Mouse (Mus musculus) left cerebral cortex, postnatal 36 days (tissue): ENCODE results near the gene Ankrd33. TPM values are rescaled to one million over a fixed set of nuclear protein-coding genes. Genes with fewer than 3 reads are reported as not detected.
"Not testable (repeated sequence)": the region's sequence is repeated elsewhere in the genome, so short reads cannot be mapped to it uniquely, and the experiment has no call there.

Source experiments
- DNase-seq, 2 experiments: peaks; one replicate each; pipeline ENCODE4 v3.0.0; 2021 to 2022; ENCODE audit warnings: low spot score in 2 of 2, mixed read lengths in 1 of 2
- intact Hi-C: fragments of 180-260 bp; cut with DNase I; formaldehyde crosslinking; loops from one replicate; pipeline ENCODE4 v1.15.1; 2025
- total RNA-seq, 2 experiments: library from RNA; stranded (reverse); gene quantifications; 2 replicates each; pipeline ENCODE4 v1.2.3; 2021

Ankrd33 gene
- total RNA-seq, 2 experiments from 2014 or later, result 0.27 TPM; not detected in 1

- intact Hi-C loops, result no loop called here
- no peak for DNase-seq
Measured at GRCm38 (mm10) chr15:101084499-101084898, 31.1 kb upstream of the Ankrd33 start.

DNA sequence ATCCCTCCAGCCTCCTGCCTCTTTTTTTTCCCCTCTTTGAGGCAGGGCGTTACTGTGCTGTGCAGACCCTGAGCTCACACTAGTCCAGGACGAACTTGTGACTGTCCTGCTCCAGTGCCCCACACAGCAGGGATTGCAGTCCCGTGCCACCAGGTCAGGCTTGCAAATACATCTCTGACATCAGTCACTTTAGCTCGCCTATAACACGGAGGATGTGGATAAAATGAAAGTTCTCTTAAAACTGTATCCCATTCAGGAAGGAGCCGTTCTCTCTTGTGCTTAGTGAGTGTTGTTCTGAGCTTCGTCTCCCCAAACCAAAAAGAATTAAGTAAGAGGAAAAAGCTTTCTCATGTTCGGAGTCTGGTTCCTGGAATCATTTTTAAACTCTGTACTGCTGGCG is 29.1 kb upstream of the Ankrd33 start:
- no peak for DNase-seq
- intact Hi-C loops, result no loop called here

DNA sequence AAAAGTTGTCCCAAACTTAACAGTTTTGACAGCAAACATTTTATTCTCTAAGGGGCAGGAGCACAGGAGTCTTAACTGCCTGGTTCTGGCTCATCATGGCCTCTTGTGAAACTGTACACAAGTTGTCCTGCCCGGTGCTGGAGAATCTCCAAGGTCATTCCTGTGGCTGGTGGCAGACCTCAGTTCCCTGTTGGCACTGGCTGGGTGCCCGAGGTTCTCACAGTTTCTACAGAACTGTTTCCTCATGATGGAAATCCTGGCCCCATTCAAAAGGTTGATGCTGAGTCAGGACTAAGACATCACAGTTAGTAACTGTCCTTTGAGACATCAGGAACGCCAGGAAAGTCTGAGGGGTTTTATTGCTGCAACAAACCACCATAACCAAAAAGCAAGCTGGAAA is 28.6 kb upstream of the Ankrd33 start:
- no peak for DNase-seq
- intact Hi-C loops, result no loop called here

DNA sequence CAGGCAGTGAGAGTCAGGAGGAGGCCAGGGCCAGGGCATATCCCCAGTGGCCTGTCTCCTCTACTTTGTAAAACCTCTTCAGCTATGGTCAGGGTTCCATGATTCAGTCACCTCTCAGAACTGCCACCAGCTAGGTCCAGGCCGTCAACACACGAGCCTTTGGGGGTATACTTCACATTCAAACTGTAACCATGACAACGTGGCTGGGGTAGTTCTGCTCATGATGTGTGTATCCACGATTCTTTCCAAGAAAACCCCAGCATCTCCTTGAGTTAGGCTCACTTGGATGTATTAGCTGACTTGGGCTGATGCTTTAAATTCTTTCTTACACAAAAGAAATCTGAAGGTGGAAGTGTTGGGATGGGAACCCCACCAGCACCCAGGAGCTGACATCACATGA is 27.3 kb upstream of the Ankrd33 start:
- intact Hi-C loops, result no loop called here
- DNase-seq, result no peak

DNA sequence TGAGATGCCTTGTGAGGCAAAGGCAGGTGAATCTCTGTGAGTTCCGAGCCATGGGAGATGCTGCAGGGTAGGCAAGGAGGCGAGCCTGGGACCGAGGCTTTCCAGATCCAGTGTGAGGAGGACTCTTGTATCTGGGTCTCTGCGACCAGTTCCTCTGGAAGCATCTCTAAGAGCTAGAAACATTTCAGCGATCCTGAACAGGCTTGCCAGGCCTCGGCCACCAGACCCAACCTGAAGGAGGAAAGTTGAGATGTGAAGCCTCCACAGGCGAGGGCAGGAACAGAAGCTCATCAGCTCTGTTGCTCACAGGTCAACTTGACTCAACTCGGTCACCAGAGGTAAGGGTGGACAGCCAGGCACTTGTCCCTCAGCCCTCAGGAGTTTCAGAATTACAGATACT is 24.0 kb upstream of the Ankrd33 start:
- intact Hi-C loops, result no loop called here
- DNase-seq, result no peak

- intact Hi-C loops, result no loop called here
- no peak for DNase-seq
Measured at GRCm38 (mm10) chr15:101092121-101092828, 23.3 kb upstream of the Ankrd33 start.

DNA sequence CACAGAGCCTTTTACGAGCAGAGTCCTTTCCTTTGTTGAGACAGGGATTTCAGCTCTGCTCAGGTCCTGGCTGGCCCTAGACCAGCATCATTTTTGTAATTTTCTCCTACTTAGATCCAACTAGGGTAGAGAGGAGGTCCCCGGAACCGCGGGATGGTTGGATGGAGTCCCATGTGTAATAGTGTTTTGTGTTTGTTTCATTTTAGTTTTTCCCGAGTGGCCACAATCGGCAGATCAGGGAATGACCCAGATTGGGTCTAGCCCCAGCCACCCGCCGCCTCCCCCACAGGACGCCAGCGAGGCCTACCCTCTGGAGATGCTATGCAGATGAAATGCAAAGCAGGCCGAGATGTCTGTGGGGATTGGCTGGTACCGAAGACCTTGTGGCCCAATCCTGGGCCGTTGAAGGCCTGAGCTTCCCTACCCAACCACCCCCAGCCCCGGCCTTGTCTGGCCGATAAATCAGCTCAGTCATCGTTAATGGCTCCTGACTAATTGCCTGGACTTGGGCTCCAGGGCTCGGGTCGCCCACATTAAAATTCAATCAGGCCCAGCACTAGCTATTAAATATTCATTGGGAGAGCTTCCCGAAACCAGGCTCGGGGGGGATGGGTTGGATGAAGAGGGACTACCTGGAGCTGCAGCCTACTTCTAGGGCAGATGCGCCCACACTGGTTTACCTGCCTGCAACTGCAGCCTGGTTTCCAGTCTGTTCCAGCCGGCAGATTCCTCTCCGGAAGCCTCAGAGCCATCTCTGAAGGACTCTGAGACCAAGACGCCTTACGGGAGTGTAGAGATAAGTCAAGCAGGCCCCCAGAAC is 22.5 kb upstream of the Ankrd33 start:
- intact Hi-C loops, result no loop called here
- DNase-seq, result peak; percentile 18 to 36

GRCm38 (mm10) chr15:101093988-101094387 is 21.6 kb upstream of the Ankrd33 start:
- DNase-seq, result no peak
- intact Hi-C loops, result no loop called here

DNA sequence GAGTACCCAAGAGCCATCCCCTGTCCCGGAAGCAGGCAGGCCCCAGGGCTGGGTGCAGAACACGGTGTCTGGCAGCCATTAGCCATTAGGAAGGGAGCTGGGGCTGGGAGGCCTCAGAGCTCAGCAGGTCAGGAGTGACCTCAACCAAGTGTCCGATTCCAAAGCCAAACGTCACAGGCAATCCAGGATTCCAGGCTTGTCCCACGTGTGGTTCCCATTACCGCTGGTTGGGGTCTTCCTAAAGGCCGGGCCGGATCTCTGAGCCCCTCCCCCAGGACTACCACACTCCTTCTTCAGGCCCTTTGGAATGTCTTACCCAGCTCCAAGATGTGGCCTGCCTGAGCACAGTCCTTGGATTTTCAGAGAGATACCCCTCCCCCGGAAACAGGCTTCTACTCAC is 20.6 kb upstream of the Ankrd33 start:
- intact Hi-C loops, result no loop called here
- DNase-seq, result no peak

DNA sequence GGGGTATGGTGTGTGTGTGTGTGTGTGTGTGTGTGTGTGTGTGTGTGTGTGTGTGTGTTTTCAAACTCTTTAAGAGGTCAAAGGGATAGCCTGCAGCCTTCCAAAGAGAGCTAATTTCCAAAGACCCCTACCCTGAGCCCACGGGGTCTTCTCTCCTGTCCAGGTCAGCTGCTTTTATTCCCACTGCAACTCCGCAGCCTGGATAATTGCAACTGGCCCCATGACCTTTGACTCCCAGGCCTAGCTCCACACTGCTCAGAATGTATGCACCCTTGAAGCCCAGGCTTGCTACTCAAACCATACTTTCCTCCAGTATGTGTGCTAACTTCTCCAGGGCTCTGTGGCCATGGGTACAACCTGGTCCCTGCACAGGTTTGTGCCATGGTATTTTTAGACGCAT is 20.2 kb upstream of the Ankrd33 start:
- intact Hi-C loops, result no loop called here
- no peak for DNase-seq

DNA sequence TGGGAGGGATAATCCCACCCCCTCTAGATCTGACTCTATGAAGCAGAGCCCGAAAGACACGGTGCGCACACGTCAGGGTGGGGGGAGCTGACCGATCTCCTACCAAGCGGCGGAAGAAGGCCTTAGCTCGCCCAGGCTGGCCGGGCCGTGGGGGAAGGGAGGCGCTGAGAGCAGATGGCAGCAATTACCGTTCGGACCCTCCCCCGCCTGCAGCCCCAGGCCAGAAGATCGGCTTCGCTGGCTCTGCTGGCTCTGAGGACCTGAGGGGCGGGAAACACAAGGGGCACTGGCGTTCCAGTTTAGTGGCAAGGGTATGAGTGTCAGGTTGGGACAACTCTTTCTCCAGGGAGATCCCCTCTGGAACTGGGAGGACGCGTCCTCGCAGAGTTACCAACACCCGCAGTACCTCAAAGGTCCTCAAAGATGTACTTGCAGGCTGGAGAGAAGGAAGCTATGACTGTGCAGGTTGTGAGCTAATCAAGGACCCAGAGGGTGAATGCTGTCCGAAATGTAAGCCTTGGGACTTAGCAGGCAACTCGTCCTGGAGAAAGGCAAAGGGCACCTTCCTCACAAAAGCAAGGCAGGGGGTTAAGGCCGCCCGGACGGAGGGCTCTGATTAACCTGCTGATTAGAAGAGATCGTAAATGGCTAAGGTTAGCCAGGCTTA is 17.4 kb upstream of the Ankrd33 start:
- intact Hi-C loops, result no loop called here
- DNase-seq, result no peak

GRCm38 (mm10) chr15:101100996-101101395 is 14.6 kb upstream of the Ankrd33 start:
- DNase-seq, result no peak
- intact Hi-C loops, result no loop called here

DNA sequence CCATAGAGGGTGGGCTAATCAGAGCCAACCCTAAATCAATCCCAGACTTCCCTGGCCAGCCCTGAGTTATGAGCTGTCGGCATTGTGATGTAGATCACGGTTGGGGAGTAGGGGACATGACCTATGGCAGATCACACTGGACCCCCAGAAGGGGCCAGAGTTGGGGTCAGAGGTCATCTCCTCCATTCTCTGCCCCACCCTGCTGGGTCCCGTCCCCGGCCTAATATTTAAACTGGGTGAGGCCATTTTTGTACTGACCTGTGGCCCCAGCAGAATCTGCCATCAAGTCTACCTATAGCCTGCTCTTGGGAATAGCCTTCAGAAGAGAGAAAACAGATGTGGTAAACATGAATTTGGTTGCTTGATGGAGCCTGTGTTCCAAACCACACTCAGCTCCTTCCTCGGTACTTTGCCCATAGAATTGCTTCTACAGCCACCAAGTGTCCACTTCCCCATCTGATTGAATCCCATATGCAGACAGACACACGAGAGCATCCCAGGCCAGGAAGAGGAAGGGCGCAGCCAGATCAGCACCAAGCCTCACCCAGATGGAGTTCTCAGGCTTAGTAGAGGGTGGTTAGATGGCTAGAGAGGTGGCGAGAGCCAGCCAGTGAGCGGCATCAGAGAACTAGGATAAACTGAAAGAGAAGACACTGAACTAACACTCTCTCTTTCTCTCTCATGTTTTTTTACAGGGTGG is 11.8 kb upstream of the Ankrd33 start:
- intact Hi-C loops, result no loop called here
- DNase-seq, result no peak

- peak; percentile 54 to 63 for DNase-seq
- intact Hi-C loops, result no loop called here
Measured at GRCm38 (mm10) chr15:101105496-101105994, 10.0 kb upstream of the Ankrd33 start.

DNA sequence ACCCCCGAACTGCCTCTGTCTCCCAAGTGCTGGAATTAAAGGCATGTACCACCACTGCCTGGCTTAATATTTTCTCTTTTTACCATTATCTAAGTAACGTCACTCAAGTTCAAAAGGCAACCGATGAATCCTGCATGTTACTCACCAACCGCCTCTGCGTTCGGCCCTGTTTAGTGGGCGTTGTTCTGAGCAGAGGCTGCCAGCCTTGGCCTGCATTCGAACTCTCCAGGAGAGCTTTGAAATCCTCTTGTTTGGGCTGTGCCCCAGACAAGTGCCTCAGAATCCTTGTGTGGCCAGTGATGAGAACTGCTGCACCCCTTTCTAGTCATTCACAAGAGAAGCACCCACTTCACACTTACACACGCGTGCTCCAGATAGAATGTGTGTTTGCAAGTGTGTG is 9.5 kb upstream of the Ankrd33 start:
- DNase-seq, result no peak
- intact Hi-C loops, result no loop called here

DNA sequence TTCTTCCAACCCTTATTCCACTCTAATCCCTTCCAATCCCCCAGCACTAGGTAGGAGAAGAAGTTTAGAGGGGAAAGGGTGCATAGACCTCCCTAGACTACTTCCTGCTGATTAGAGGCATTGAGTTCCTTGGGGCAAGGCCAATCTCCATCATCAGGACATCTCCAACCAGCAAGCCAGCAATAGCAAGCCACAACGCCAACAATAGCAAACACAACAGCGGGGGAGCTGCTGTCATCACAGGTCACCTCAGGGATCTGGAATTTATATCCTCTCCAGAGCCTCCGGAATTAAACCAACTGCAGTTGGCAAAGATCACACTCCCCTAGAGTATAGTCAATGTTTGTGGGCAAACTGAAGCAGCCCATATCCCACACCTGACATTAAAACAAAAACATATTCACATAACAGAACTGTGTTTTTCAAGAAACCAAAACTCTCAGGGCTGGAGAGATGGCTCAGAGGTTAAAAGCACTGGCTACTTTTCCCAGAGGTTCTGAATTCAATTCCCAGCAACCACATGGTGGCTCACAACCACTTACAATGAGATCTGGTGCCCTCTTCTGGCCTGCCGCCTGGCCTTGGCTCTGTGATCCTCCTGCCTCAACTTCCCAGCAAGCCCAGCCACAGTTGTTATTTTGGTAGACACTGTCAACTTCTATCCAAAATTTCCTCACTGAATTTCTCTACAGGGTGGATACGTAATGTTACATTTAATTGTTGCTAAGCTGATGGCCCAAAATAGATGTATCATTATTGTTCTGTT is 7.5 kb upstream of the Ankrd33 start:
- intact Hi-C loops, result no loop called here
- DNase-seq, result no peak

- no peak for DNase-seq
- intact Hi-C loops, result no loop called here
Measured at GRCm38 (mm10) chr15:101113176-101113575, 2.4 kb upstream of the Ankrd33 start.

DNA sequence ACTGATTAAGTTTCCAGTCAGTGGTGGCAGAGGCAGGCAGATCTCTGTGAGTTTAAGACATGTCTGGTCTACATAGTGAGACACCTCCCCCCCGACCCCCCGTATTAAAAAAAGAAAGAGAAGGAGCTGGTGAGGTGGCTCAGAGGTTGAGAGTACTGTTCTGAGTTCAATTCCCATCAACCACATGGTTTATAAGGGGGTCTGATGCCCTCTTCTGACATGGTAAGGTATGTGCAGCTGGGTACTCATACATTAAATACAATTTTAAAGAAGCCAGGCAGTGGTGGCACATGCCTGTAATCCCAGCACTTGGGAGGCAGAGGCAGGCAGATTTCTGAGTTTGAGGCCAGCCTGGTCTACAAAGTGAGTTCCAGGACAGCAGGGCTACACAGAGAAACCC is 1.8 kb upstream of the Ankrd33 start:
- DNase-seq, intact Hi-C loops: not testable (repeated sequence)

DNA sequence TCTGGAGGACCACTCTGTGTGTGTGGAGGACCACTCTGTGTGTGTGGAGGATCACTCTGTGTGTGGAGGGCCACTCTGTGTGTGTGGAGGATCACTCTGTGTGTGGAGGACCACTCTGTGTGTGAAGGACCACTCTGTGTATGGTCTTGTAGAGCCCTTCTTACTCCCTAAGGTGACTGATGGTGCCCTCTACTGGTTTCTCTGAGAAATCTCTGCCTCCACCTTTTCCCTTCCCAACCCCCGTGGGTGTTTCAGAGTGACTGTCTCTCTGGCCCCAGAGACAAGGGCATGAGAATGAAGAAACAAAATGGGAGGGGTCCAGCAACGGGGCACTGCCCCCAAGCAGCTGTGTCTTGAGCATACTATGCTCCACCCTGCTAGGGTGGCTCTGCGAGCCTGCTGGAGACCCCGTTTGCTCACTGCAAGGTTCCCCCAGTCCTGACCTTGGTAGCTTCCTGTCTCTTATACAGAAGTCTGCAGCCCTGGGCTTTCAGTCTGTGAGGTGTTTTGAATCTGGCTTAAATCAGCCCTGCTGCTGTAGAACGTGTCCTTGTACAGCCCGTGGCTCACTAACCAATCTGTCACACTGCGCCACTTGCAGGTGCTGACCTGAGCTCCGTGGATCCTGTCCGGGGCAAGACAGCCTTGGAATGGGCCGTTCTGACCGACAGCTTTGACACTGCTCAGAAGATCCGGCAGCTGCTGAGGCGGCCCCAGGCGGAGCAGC is 3.0 kb downstream of the Ankrd33 start:
- intact Hi-C loops, result no loop called here
- DNase-seq, result no peak
